ENCODE assay signal across 8 mouse cellular contexts in the genomic region with DNA sequence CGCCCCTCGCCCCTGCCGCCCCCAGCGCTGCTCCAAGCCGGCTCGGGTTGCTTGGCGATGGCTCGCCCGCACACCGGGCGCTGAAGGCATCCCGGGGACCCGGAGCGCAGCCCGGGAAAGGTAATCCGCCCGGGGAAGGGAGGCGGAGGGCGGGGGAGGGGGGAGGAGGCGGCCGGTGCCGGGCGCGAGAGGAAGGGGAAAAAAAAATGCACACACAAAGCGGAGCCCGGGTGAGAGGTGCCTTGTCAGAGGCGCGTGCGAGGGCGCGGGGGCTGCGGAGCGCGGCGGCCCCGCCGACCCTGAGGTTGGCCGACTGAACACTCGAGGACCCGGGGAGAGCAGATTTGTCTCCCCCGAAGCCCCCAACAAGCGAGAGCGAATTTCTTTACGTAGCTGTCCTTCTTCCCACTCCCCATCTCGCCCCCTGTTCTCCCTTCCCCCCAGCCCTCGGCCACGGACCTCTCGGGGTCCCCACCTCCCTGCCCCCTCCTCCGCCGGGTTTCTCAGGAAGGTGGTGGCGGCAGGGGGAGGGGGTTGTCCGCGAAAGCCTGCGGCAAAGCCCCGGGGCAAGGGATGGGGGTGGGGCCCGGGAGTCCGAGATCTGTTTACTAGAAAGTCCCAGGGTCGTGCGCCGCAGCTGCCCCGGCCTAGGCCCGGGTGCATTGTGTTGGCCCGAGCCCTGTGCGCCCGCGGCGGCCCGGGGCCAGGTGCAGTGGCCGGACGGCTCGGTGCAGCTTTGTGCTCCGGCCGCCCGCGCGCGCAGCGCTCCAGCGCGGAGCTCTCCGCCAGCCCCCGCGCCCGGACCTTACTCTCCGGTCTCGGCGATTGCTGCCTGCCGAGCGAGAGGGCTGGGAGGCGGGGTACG. TPM values are rescaled to one million over a fixed set of nuclear protein-coding genes. Genes with fewer than 3 reads are reported as not detected.
DNase-seq lines count a peak whose midpoint lies in the region; ATAC-seq and TF ChIP-seq lines count a peak whose summit lies in the region.

No protein-coding gene starts in this region.

- no peaks in the 10 kb centered on the region; the same call in 1 of the 2 replicates for H3K27me3 ChIP-seq in ES-Bruce4 (ENCODE audit: control insufficient read depth, insufficient read depth, low read length, poor library complexity, severe bottlenecking)
- H3K27me3 ChIP-seq in forebrain, embryonic 10.5 days (ENCODE audit: poor library complexity, severe bottlenecking): peaks cover 44% of the 10 kb centered on the region
- no peaks in the 10 kb centered on the region for H3K27me3 ChIP-seq in heart, embryonic 14.5 days (ENCODE audit: control insufficient read depth, insufficient read depth, low read length)

- H3K4me3 ChIP-seq in ES-Bruce4 (ENCODE audit: low read depth, low read length): peak overlapping the region; percentile 95
- peak overlapping the region; percentile 20; the same call in 1 of the 2 replicates for H3K4me3 ChIP-seq in bone marrow macrophage, adult 2 months (ENCODE audit: insufficient read depth, low read length)
- peak overlapping the region; percentile 89 for H3K4me3 ChIP-seq in forebrain, embryonic 10.5 days
- H3K4me3 ChIP-seq in heart, embryonic 14.5 days (ENCODE audit: control insufficient read depth in 1 of 2, insufficient read depth in 1 of 2, low read depth in 1 of 2, low read length in 2 of 2): peak overlapping the region; percentile 75 to 78
- peak overlapping the region; percentile 52 for H3K4me3 ChIP-seq in lung, adult 2 months (replicated peaks; ENCODE audit: extremely low read depth, low read depth, low read length)

- H3K36me3 ChIP-seq in ES-Bruce4 (ENCODE audit: control insufficient read depth, insufficient read depth, low read length, poor library complexity, severe bottlenecking): no peaks in the 10 kb centered on the region
- no peaks in the 10 kb centered on the region for H3K36me3 ChIP-seq in forebrain, embryonic 10.5 days (replicated peaks)
- H3K36me3 ChIP-seq in heart, embryonic 14.5 days (ENCODE audit: control insufficient read depth, insufficient read depth, low read length): 0 out of 2 replicates have a peak, but pooled peaks cover 3% of the 10 kb centered on the region

- WGBS in forebrain, embryonic 10.5 days: under 1% methylated on average over 89 of the region's 91 CpGs
- WGBS in heart, embryonic 14.5 days: under 1% methylated on average over 80 of the region's 91 CpGs
- under 1% methylated on average over 90 of the region's 91 CpGs for WGBS in lung, adult 2 months

- H3K4me2 ChIP-seq in heart, embryonic 14.5 days (ENCODE audit: low read length): peak overlapping the region; percentile 93

- peak; percentile 68 for ATAC-seq in heart, embryonic 14.5 days (ENCODE audit: insufficient number of reproducible peaks, insufficient read depth, low FRiP score, low read depth)
- ATAC-seq in erythroid progenitor cell, adult 5-6 weeks (replicated peaks; ENCODE audit: low FRiP score, poor library complexity, severe bottlenecking): no peak

- DNase-seq in forebrain, embryonic 10.5 days (ENCODE audit: extremely low spot score, low spot score): peak; percentile 84
- DNase-seq in kidney, postnatal 10 days: peak; percentile 70
- DNase-seq in lung, adult 2 months: peak; percentile 28
- DNase-seq in ovary, postnatal 36 days (ENCODE audit: low spot score): peak; percentile 76

- H3K27ac ChIP-seq in ES-Bruce4 (ENCODE audit: insufficient read depth, low read length): no peak overlapping the region
- H3K27ac ChIP-seq in bone marrow macrophage, adult 2 months (ENCODE audit: insufficient read depth, low read depth, low read length): no peak overlapping the region
- H3K27ac ChIP-seq in forebrain, embryonic 10.5 days: peak overlapping the region; percentile 99
- H3K27ac ChIP-seq in heart, embryonic 14.5 days (replicated peaks in 1 of 2; ENCODE audit: control insufficient read depth in 1 of 2, insufficient read depth in 1 of 2, low read depth in 2 of 2, low read length in 2 of 2): peak overlapping the region; percentile 89 to 95

- peak overlapping the region; percentile 96 for H3K9ac ChIP-seq in ES-Bruce4 (ENCODE audit: low read depth, poor library complexity, severe bottlenecking)
- H3K9ac ChIP-seq in heart, embryonic 14.5 days (ENCODE audit: low read length): peak overlapping the region; percentile 95

- no peaks in the 10 kb centered on the region for H3K9me3 ChIP-seq in ES-Bruce4 (replicated peaks; ENCODE audit: control insufficient read depth, insufficient read depth, low read length, poor library complexity, severe bottlenecking)
- no peaks in the 10 kb centered on the region for H3K9me3 ChIP-seq in forebrain, embryonic 10.5 days
- no peaks in the 10 kb centered on the region for H3K9me3 ChIP-seq in heart, embryonic 14.5 days (ENCODE audit: control insufficient read depth, low read length)

- no peak for TF ChIP-seq CTCF in ES-Bruce4 (IDR thresholded peaks at IDR 0.05; ENCODE audit: low read depth, low read length)
- TF ChIP-seq CTCF in bone marrow macrophage, adult 2 months (IDR thresholded peaks at IDR 0.05; ENCODE audit: low read depth, low read length): no peak
- no peak for TF ChIP-seq CTCF in lung, adult 2 months (IDR thresholded peaks at IDR 0.05; ENCODE audit: insufficient read depth, low read length)

- no peak for TF ChIP-seq POLR2A in ES-Bruce4 (IDR thresholded peaks at IDR 0.05; ENCODE audit: insufficient read depth, low read length)
- no peak for TF ChIP-seq POLR2A in bone marrow macrophage, adult 2 months (IDR thresholded peaks at IDR 0.05; ENCODE audit: borderline replicate concordance, low read depth, low read length)
- TF ChIP-seq POLR2A in lung, adult 2 months (IDR thresholded peaks at IDR 0.05; ENCODE audit: borderline replicate concordance, extremely low read depth, low read depth, low read length): no peak

- H3K4me1 ChIP-seq in ES-Bruce4 (ENCODE audit: control insufficient read depth, insufficient read depth, low read length): no peaks in the 10 kb centered on the region
- H3K4me1 ChIP-seq in bone marrow macrophage, adult 2 months (ENCODE audit: control insufficient read depth, insufficient read depth, low read length): no peaks in the 10 kb centered on the region
- H3K4me1 ChIP-seq in forebrain, embryonic 10.5 days: peaks cover 57% of the 10 kb centered on the region
- H3K4me1 ChIP-seq in heart, embryonic 14.5 days (ENCODE audit: control insufficient read depth in 2 of 2, insufficient read depth in 2 of 2, low read length in 2 of 2): peaks cover 0 to 6% of the 10 kb centered on the region in 2 experiments; a peak in 1 of 4 replicates
- H3K4me1 ChIP-seq in lung, adult 2 months (ENCODE audit: control insufficient read depth, insufficient read depth, low read length): 0 out of 2 replicates have a peak, but pooled peaks cover 2% of the 10 kb centered on the region

- TF ChIP-seq EP300 in ES-Bruce4 (IDR thresholded peaks at IDR 0.05; ENCODE audit: insufficient read depth, low read depth, low read length): no peak

RNA-seq across cellular contexts. Expression of a gene that starts 0.9 kb away (rescaled TPM):
- 5.4 and 7.6 TPM in 2 replicates for polyA plus RNA-seq in ES-Bruce4 (2011; ENCODE audit: insufficient read depth, insufficient read length, low read depth, missing spikeins)
- polyA plus RNA-seq in bone marrow macrophage, adult 2 months (2012; ENCODE audit: insufficient read depth, insufficient read length, missing spikeins): not detected in 2 replicates
- polyA plus RNA-seq in forebrain, embryonic 10.5 days (2016; fragmentation: Nextera tagmentation; extraction: Ambion mirVana): 41.6 and 48.8 TPM in 2 replicates
- polyA plus RNA-seq in heart, embryonic 14.5 days (2014; fragmentation: Nextera tagmentation; extraction: Ambion mirVana): 66.4 and 68.7 TPM in 2 replicates
- 2.4 and 2.7 TPM in 2 replicates for polyA plus RNA-seq in lung, adult 2 months (2012; rRNA removed)
- not detected in 2 replicates for total RNA-seq in erythroid progenitor cell, adult 5-6 weeks (2015; ENCODE audit: low replicate concordance)
- total RNA-seq in erythroid progenitor cell, adult 5-6 weeks (2017; ENCODE audit: low replicate concordance): not detected in 2 replicates

Comparison
In these comparisons a context has a peak if more than half of its experiments do, and no peak if none do; other contexts are left out.
1. H3K27ac ChIP-seq: peak in forebrain, embryonic 10.5 days (single experiment) and heart, embryonic 14.5 days (2 of 2); none in ES-Bruce4 (single experiment) and bone marrow macrophage, adult 2 months (single experiment).
2. H3K4me3 ChIP-seq: peak in every context shown above with its lines; median percentile 95 in ES-Bruce4; 89 in forebrain, embryonic 10.5 days; 76 in heart, embryonic 14.5 days; 52 in lung, adult 2 months; 20 in bone marrow macrophage, adult 2 months.
3. DNase-seq: peak in every context shown above with its lines; median percentile 84 in forebrain, embryonic 10.5 days; 76 in ovary, postnatal 36 days; 70 in kidney, postnatal 10 days; 28 in lung, adult 2 months.